Mouse (Mus musculus): ENCODE data around the gene Cad. TPM values are rescaled to one million over a fixed set of nuclear protein-coding genes. Genes with fewer than 3 reads are reported as not detected.
"Not testable (repeated sequence)": the region's sequence is repeated elsewhere in the genome, so short reads cannot be mapped to it uniquely, and the experiment has no call there.

Cad gene
- 27.9 and 30.2 TPM in 2 replicates for polyA plus RNA-seq (2015; fragmentation: Nextera tagmentation; extraction: Ambion mirVana)

DNA sequence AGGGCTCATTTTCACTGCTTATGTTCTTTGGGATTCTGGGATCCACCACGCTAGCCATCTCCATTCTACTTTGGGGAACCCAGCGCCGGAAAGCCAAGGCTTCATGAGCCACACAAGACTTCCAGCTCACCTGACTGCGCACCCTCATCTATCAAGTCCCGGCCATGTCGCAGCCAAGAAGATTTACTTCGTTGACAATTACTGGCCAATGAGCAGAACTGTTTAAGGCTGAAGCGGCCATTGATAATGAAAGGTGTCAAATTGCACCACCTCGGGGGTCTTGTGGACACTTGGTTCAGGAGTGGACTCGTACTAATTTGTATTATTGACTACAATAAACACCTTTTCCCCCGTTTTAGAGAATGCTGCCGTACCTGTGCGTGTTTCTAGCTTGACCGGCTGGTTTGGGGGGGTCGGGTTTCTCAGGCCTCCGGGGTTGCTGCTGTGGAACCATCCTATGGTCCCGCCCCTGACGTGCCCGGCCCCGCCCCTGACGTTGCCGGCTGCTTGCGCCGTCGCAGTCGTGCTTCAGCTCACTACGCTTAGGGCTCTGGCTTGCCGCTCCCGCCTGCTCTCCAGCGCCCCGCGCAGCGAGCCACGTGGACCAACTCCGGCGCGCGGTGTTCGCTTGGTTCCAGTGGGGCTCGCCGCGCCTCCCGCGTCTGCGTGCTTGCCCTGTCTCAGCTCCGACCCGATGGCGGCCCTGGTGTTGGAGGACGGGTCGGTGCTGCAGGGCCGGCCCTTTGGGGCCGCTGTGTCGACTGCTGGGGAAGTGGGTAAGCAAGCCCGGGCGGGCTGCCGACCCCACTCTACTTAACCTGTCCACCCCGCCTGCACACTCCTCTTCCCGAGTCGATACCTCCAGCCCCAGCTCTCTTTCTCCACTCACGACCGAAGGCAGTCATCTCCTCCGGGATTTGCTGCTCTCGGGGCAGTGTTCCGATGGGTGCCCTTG, at the start of gene Cad:
Gene Cad, plus strand, starts transcription at position 520 of the 955 bp plus-strand sequence.
- Histone ChIP-seq H3K36me3 (peaks cover 31% of the 10 kb centered on the region), H3K4me3 (peak within 1 kb of the TSS; percentile 72), H3K9ac (peak within 1 kb of the TSS; percentile 89), H3K27me3 (no peaks in the 10 kb centered on the region), H3K4me2 (peak within 1 kb of the TSS; percentile 87), H3K27ac (peak within 1 kb of the TSS; percentile 81), H3K9me3 (no peaks in the 10 kb centered on the region), H3K4me1 (peaks cover 15% of the 10 kb centered on the region)
- under 1% methylated on average over 64 of the region's 64 CpGs for WGBS
- ATAC-seq (ENCODE audit: insufficient number of reproducible peaks, insufficient read depth, low FRiP score, low TSS enrichment, low read depth), result peak; percentile 98

DNA sequence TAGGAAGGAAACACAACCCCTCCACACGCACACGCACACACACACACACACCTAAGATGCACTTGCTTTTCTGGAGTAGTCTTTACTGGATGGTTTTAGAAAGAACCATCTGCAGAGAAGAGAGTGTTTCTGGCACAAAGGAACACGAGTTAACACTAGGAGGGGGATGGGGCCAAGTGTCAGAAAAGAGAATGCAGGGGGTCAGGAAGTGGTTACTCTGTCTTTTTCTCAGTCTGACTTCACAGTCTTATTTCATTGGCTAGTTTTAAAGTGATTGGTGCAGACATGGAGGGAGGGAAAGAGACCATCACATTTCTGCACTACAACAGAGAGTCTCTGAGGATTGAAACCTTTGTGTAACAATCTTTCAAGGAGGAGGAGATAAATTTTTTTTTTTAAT, 41.8 kb upstream of the Cad start:
- no peaks in the 10 kb centered on the region for H3K36me3 ChIP-seq
- H3K9me3 ChIP-seq, result no peaks in the 10 kb centered on the region
- H3K27me3 ChIP-seq, result no peaks in the 10 kb centered on the region
- no peaks in the 10 kb centered on the region for H3K4me1 ChIP-seq
- no peak for ATAC-seq (ENCODE audit: insufficient number of reproducible peaks, insufficient read depth, low FRiP score, low TSS enrichment, low read depth)
- H3K4me2 ChIP-seq, result no peak overlapping the region
- H3K27ac ChIP-seq, result no peak overlapping the region
- H3K9ac ChIP-seq, result no peak overlapping the region
- no peak overlapping the region for H3K4me3 ChIP-seq
- WGBS, result 72% methylated on average over 3 of the region's 3 CpGs

DNA sequence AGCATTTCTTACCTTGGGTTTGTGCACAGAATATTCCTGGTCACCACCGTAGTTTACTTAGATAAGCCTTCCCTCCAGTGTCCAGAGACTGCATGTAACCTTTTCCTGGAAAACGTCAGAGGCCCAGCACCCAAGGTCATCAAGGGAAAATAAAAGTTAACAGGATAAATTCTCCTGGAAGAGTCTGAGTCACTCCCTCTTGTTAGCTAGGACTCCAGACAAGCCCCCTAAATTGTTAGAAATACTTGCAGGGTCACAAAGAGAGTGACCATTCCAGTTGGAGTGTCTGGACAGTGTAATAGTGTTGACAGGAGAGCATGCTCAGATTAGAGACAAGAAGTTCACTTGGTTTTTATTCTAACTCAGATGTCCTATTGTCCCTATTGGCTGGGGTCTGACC, 38.7 kb upstream of the Cad start:
- no peak overlapping the region for H3K4me3 ChIP-seq
- H3K27me3 ChIP-seq, result no peaks in the 10 kb centered on the region
- H3K36me3 ChIP-seq, result no peaks in the 10 kb centered on the region
- 70% methylated on average over 2 of the region's 2 CpGs for WGBS
- ATAC-seq (ENCODE audit: insufficient number of reproducible peaks, insufficient read depth, low FRiP score, low TSS enrichment, low read depth), result no peak
- no peaks in the 10 kb centered on the region for H3K4me1 ChIP-seq
- no peak overlapping the region for H3K4me2 ChIP-seq
- H3K9ac ChIP-seq, result no peak overlapping the region
- H3K27ac ChIP-seq, result no peak overlapping the region
- no peaks in the 10 kb centered on the region for H3K9me3 ChIP-seq

DNA sequence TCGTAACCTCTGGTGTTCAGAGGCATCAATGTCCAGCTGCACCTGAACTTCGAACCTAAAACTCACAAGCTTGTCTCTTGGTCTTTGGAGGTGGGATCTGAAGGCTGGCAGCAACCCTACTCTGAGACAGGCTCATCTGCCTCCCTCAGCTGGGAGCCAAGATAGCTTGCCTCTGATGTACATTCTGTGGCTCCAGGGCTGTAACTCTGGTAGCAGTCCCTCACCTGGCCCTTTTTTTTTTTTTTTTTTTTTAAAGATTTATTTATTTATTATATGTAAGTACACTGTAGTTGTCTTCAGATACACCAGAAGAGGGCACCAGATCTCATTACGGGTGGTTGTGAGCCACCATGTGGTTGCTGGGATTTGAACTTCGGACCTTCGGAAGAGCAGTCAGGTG, 32.8 kb upstream of the Cad start:
- H3K36me3 ChIP-seq; ATAC-seq (ENCODE audit: insufficient number of reproducible peaks, insufficient read depth, low FRiP score, low TSS enrichment, low read depth); H3K4me2 ChIP-seq; H3K4me3 ChIP-seq; H3K9me3 ChIP-seq; H3K4me1 ChIP-seq; H3K9ac ChIP-seq; H3K27ac ChIP-seq; H3K27me3 ChIP-seq: not testable (repeated sequence)
- 82% methylated on average over 5 of the region's 5 CpGs for WGBS

DNA sequence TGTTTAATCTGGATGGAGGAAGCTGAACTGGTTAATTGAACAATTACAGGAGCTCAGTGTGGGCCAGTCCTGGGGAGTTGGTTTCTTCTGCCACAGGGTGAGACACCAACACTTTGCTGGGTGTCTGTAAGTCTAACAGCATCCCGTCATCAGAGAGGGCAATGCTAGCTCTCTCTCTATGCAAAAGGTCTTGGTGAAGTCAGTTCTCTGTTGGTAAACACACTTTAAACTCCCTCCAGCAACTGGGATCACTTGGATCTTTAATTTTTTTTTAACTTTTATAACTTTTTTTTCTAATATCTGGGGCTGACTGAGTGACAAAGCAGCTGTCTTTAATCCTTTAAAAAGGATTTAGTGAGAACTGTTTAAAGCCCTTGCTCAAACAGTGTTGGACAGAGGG, 31.9 kb upstream of the Cad start:
- H3K4me1 ChIP-seq, result peaks cover 3% of the 10 kb centered on the region; the same call in 1 of the 2 replicates
- no peak overlapping the region for H3K27ac ChIP-seq
- ATAC-seq (ENCODE audit: insufficient number of reproducible peaks, insufficient read depth, low FRiP score, low TSS enrichment, low read depth), result no peak
- H3K9ac ChIP-seq, result no peak overlapping the region
- WGBS, result 43% methylated on average over 1 of the region's 1 CpGs
- no peaks in the 10 kb centered on the region for H3K36me3 ChIP-seq
- H3K9me3 ChIP-seq, result no peaks in the 10 kb centered on the region
- H3K27me3 ChIP-seq, result no peaks in the 10 kb centered on the region
- no peak overlapping the region for H3K4me2 ChIP-seq
- H3K4me3 ChIP-seq, result no peak overlapping the region

DNA sequence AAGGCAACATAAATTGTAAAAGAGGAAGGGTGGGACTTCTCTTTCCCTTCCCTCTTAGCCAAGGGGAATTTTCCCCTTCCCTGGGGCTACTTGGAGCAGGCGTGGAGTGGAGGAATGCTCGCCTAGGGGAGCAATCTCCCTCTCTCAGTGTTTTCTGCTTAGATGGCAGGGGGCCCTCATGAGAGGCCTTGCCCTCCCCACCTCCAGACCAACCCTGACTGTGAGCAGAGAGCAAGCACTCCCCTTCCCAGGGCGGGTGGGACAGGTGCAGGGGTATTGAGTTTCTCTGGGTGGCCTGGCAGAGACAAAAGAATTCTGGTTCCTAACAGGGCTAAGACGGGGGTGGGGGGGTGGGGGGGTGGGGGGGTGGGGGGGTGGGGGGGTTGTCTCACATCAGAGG, 31.3 kb upstream of the Cad start:
- no peaks in the 10 kb centered on the region for H3K27me3 ChIP-seq
- H3K36me3 ChIP-seq, result no peaks in the 10 kb centered on the region
- no peak overlapping the region for H3K27ac ChIP-seq
- H3K4me1 ChIP-seq, result peaks cover 3% of the 10 kb centered on the region; the same call in 1 of the 2 replicates
- H3K9me3 ChIP-seq, result no peaks in the 10 kb centered on the region
- no peak overlapping the region for H3K4me3 ChIP-seq
- ATAC-seq (ENCODE audit: insufficient number of reproducible peaks, insufficient read depth, low FRiP score, low TSS enrichment, low read depth), result no peak
- H3K9ac ChIP-seq, result no peak overlapping the region
- H3K4me2 ChIP-seq, result no peak overlapping the region
- WGBS, result 2% methylated on average over 3 of the region's 4 CpGs

DNA sequence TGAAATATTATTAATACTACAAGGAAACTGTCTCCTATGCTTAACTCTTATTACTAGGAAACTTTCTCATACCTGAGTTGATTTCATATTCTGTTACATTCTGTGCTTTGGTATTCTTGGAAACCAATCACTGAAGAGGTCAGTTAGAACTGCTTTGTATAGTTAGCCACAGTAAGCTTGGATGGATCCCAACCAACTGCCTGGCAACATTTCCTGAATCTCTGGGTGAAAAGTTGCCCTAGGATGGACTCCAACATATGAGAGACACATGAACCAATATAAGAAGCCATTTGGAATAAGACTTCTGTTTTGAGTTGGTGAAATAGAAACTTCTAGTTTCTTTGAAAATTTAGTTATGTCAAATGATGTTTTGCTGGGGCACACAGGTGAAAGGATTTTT, 29.9 kb upstream of the Cad start:
- Histone ChIP-seq H3K9ac (no peak overlapping the region), H3K4me2 (no peak overlapping the region), H3K4me3 (no peak overlapping the region), H3K9me3 (no peaks in the 10 kb centered on the region), H3K27me3 (no peaks in the 10 kb centered on the region), H3K27ac (no peak overlapping the region), H3K36me3 (no peaks in the 10 kb centered on the region), H3K4me1 (peaks cover 3% of the 10 kb centered on the region; the same call in 1 of the 2 replicates)
- ATAC-seq (ENCODE audit: insufficient number of reproducible peaks, insufficient read depth, low FRiP score, low TSS enrichment, low read depth), result no peak

DNA sequence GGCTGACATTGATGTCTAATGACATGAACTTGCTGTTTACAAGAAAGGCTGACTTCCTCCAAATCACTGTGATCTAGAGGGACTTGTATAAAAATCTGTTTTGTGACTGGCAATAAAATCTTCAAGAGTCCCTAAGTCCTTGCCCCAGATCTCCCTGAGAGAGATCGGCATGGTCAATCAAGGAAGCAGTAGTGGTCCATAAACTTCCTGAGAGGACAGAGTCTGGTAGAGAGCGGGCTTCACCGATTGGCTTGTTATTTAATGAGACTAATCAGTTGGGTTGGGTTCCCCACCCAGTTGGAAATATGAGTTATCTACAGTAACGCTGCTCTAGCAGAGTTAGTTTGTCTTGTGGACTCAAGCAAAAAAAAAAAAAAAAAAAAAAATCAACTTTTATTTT, 23.7 kb upstream of the Cad start:
- H3K27ac ChIP-seq, result no peak overlapping the region
- H3K4me3 ChIP-seq, result no peak overlapping the region
- 79% methylated on average over 4 of the region's 4 CpGs for WGBS
- H3K9me3 ChIP-seq, result no peaks in the 10 kb centered on the region
- H3K36me3 ChIP-seq, result no peaks in the 10 kb centered on the region
- H3K4me1 ChIP-seq, result no peaks in the 10 kb centered on the region
- no peaks in the 10 kb centered on the region for H3K27me3 ChIP-seq
- no peak overlapping the region for H3K9ac ChIP-seq
- no peak for ATAC-seq (ENCODE audit: insufficient number of reproducible peaks, insufficient read depth, low FRiP score, low TSS enrichment, low read depth)
- no peak overlapping the region for H3K4me2 ChIP-seq

DNA sequence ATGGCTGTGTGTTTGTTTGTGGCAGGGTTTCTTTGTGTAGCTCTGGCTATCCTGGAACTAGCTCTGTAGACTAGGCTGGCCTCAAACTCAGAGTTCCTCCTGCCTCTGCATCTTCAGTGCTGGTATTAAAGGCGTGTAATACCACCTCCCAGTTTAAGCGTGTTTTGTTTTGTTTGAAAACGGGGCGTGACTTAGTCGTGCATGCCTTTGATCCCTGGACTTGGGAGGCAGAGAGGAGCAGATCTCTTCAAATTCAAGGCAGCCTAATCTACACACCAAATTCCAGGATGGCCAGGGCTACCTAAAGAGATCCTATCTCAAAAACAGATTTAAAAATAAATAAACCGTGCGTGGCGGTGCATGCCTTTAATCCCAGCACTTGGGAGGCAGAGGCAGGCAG, 23.1 kb upstream of the Cad start:
- H3K4me2 ChIP-seq, result no peak overlapping the region
- H3K4me1 ChIP-seq, result no peaks in the 10 kb centered on the region
- H3K4me3 ChIP-seq, result no peak overlapping the region
- ATAC-seq (ENCODE audit: insufficient number of reproducible peaks, insufficient read depth, low FRiP score, low TSS enrichment, low read depth), result no peak
- H3K9me3 ChIP-seq, result no peaks in the 10 kb centered on the region
- H3K27me3 ChIP-seq, result no peaks in the 10 kb centered on the region
- H3K36me3 ChIP-seq, result peaks cover 4% of the 10 kb centered on the region; the same call in 1 of the 2 replicates
- WGBS, result 86% methylated on average over 8 of the region's 8 CpGs
- H3K9ac ChIP-seq, result no peak overlapping the region
- no peak overlapping the region for H3K27ac ChIP-seq

DNA sequence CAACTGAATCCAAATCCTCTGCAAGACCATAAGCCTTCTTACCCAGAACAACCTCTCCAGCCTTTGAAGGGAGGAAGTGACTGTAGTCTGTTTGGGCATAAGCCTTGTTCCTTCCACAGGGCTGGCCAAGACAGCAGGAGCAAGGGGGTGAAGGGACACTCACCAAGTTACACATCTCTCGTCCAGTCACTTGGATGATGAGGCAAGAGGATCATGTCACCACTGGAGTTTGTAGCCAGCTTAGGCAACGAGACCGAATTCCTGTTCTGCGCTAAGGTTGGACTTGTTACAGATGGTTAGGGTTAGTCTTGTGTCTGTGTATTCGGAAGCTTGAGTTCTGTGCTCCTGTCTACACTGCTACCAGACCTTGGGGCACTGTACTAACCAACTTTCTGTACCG, 19.9 kb upstream of the Cad start:
- Histone ChIP-seq H3K9me3 (no peaks in the 10 kb centered on the region), H3K36me3 (peaks cover 33% of the 10 kb centered on the region), H3K4me2 (no peak overlapping the region), H3K27me3 (no peaks in the 10 kb centered on the region), H3K4me1 (no peaks in the 10 kb centered on the region), H3K27ac (no peak overlapping the region), H3K9ac (no peak overlapping the region), H3K4me3 (no peak overlapping the region)
- ATAC-seq (ENCODE audit: insufficient number of reproducible peaks, insufficient read depth, low FRiP score, low TSS enrichment, low read depth), result no peak
- WGBS, result 86% methylated on average over 6 of the region's 6 CpGs

DNA sequence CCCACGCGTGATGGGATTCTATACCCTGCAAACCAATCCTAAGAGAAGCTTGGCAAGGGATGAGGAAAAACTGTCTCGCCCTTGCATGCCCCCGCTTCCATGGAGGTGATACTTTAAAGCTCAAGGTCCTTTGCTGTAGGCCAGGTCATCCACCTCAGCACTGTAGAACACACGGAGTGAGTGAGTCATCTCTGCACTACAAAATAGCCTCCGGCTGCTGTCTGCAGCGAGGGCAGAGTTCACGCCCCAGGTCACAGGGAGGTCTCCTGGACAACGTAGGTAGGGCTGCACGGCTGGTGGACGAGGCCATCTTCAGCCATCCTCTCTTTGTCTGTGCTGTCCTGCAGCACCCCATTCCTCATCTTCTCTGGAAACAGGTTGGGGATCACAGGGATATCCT, 18.0 kb upstream of the Cad start:
- not testable (repeated sequence) for H3K27ac ChIP-seq; H3K4me2 ChIP-seq; H3K4me1 ChIP-seq; H3K9ac ChIP-seq; H3K4me3 ChIP-seq; H3K27me3 ChIP-seq; H3K9me3 ChIP-seq; ATAC-seq (ENCODE audit: insufficient number of reproducible peaks, insufficient read depth, low FRiP score, low TSS enrichment, low read depth)
- H3K36me3 ChIP-seq, result peaks cover 50% of the 10 kb centered on the region
- 81% methylated on average over 11 of the region's 11 CpGs for WGBS

DNA sequence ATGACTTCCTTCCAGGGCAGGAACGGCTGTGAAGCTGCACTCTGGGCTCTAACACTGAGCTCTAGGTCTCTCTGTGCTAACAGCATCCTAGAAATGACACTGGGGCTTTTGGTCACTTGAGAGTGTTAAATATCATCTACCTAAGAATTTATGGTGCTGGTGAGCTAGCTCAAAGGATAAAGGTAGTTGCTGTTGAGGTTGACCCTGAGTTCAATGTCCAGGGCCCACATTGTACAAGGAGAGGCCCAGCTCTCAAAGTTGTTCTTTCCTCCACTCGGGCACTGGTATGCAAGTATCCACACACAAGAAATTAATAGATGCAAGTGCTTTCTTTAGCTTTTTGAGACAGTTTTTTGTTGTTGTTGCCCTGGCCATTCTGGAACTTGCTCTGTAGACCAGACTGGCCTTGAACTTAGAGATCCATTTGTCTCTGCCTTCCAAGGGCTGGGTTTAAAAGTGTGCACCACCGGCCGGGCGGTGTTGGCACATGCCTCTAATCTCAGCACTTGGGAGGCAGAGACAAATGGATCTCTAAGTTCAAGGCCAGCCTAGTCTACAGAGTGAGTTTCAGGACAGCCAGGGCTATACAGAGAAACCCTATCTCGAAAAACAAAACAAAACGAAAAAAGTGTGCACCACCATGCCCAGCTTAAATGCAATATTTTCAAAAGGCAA, 16.3 kb upstream of the Cad start:
- H3K4me3 ChIP-seq, result no peak overlapping the region
- H3K36me3 ChIP-seq, result peaks cover 67% of the 10 kb centered on the region
- no peaks in the 10 kb centered on the region for H3K9me3 ChIP-seq
- ATAC-seq (ENCODE audit: insufficient number of reproducible peaks, insufficient read depth, low FRiP score, low TSS enrichment, low read depth), result no peak
- no peak overlapping the region for H3K9ac ChIP-seq
- no peaks in the 10 kb centered on the region for H3K4me1 ChIP-seq
- no peak overlapping the region for H3K27ac ChIP-seq
- no peaks in the 10 kb centered on the region for H3K27me3 ChIP-seq
- 91% methylated on average over 7 of the region's 7 CpGs for WGBS
- no peak overlapping the region for H3K4me2 ChIP-seq
